Comparison of ENCODE assay signal across 1 mouse cellular context in genomic region chr14:55822435-55822990, GRCm38 (mm10).
TF ChIP-seq lines count a peak whose summit lies in the region.

No protein-coding gene starts in this region.

TF ChIP-seq in CH12.LX, 34 proteins besides CTCF, POLR2A, EP300 and RAD21:
- TF ChIP-seq ZC3H11A (IDR thresholded peaks at IDR 0.05; ENCODE audit: low read depth, low read length) (peak; percentile 56; the same call in 1 of the 2 replicates), SIN3A (IDR thresholded peaks at IDR 0.05; ENCODE audit: low read length) (no peak), E2F4 (IDR thresholded peaks at IDR 0.05; ENCODE audit: insufficient replicate concordance, low read depth, low read length) (no peak), PAX5 (IDR thresholded peaks at IDR 0.05; ENCODE audit: low read length) (no peak), NELFE (IDR thresholded peaks at IDR 0.05; ENCODE audit: low read depth, low read length) (peak; percentile 67; the same call in 1 of the 2 replicates), GABPA (IDR thresholded peaks at IDR 0.05; ENCODE audit: insufficient replicate concordance, low read depth, low read length) (no peak), RCOR1 (conservative IDR thresholded peaks at IDR 0.05; ENCODE audit: low read depth, low read length) (no peak), ZNF384 (IDR thresholded peaks at IDR 0.05; ENCODE audit: low read depth, low read length) (no peak), USF2 (conservative IDR thresholded peaks at IDR 0.05; ENCODE audit: low read depth, low read length) (no peak), SMC3 (IDR thresholded peaks at IDR 0.05; ENCODE audit: low read depth, low read length) (peak; percentile 97), MAX (IDR thresholded peaks at IDR 0.05; ENCODE audit: low read length) (no peak), MYC (IDR thresholded peaks at IDR 0.05; ENCODE audit: low read depth, low read length) (0 out of 2 replicates have a peak, but pooled peaks have one; percentile 38), JUN (IDR thresholded peaks at IDR 0.05; ENCODE audit: insufficient read depth, low read depth, low read length) (no peak), MXI1 (IDR thresholded peaks at IDR 0.05; ENCODE audit: low read depth, low read length) (no peak), KAT2A (IDR thresholded peaks at IDR 0.05; ENCODE audit: insufficient replicate concordance, low read length) (no peak), ZKSCAN1 (IDR thresholded peaks at IDR 0.05; ENCODE audit: borderline replicate concordance, low read depth, low read length) (no peak), ZMIZ1 (IDR thresholded peaks at IDR 0.05; ENCODE audit: low read depth, low read length) (no peak), MAFK (IDR thresholded peaks at IDR 0.05; ENCODE audit: insufficient replicate concordance, low read length) (no peak), IRF4 (IDR thresholded peaks at IDR 0.05; ENCODE audit: low read depth, low read length) (0 out of 2 replicates have a peak, but pooled peaks have one; percentile 12), CHD1 (IDR thresholded peaks at IDR 0.05; ENCODE audit: low read depth, low read length) (no peak), JUND (conservative IDR thresholded peaks at IDR 0.05; ENCODE audit: low read depth, low read length) (no peak), TCF12 (IDR thresholded peaks at IDR 0.05; ENCODE audit: low read depth, low read length) (no peak), ELF1 (IDR thresholded peaks at IDR 0.05; ENCODE audit: low read depth, low read length) (no peak; the same call in 1 of the 2 replicates)
